Mouse (Mus musculus) spleen, adult 2 months (tissue): ENCODE measurements at regions not wholly inside any gene's neighbourhood (a gene's known extent, or its start where the extent isn't known, plus 50 kb on each side); places are given as distances from the start of the nearest gene placed in this dataset.

Source experiments
- CTCF ChIP-seq: fragments of 200-500 bp; IDR thresholded peaks from 2 replicates; pipeline ENCODE4 v1.5.1; 2011; ENCODE audit warnings: mild to moderate bottlenecking, inconsistent platforms; ENCODE audit not compliant: insufficient read depth, insufficient read length, insufficient replicate concordance; ENCODE audit errors: extremely low read depth
- POLR2A ChIP-seq: fragments of 200-500 bp; IDR thresholded peaks from 2 replicates; pipeline ENCODE4 v1.6.1; 2011; ENCODE audit warnings: low read depth, low read length, inconsistent platforms

- TF ChIP-seq POLR2A, result no peak
- no peak for TF ChIP-seq CTCF
Observed at GRCm38 (mm10) chr17:62178612-62179210, 702.4 kb downstream of the Efna5 start.
